Mouse (Mus musculus) midbrain, postnatal 0 days (tissue): ENCODE measurements at regions not wholly inside any gene's neighbourhood (a gene's known extent, or its start where the extent isn't known, plus 50 kb on each side); places are given as distances from the start of the nearest gene placed in this dataset.

Experiments used
- ATAC-seq: fragments of 200-750 bp; cut with Nextera tagmentation; 2 replicates; pipeline ENCODE4 v1.8.0; 2017; ENCODE audit warnings: moderate number of reproducible peaks, mild to moderate bottlenecking, moderate TSS enrichment, moderate library complexity; ENCODE audit not compliant: low FRiP score
- DNase-seq: peaks from one replicate; pipeline ENCODE4 v3.0.0-alpha.2; 2015; ENCODE audit warnings: low spot score
- H3K27ac ChIP-seq: fragments of 300-500 bp; sonication (generic); 2 replicates; pipeline ENCODE4 v1.5.1; 2014; ENCODE audit warnings: low read depth, mild to moderate bottlenecking, low read length, mixed read lengths
- H3K27me3 ChIP-seq: fragments of 300-500 bp; sonication (generic); 2 replicates; pipeline ENCODE4 v1.6.1; 2014; ENCODE audit warnings: low read length, control low read depth, mixed read lengths; ENCODE audit not compliant: insufficient read depth
- H3K36me3 ChIP-seq: fragments of 300-500 bp; sonication (generic); 2 replicates; pipeline ENCODE4 v1.6.1; 2014; ENCODE audit warnings: low read length, control low read depth, mixed read lengths; ENCODE audit not compliant: insufficient read depth
- H3K4me1 ChIP-seq: fragments of 300-500 bp; sonication (generic); 2 replicates; pipeline ENCODE4 v1.6.1; 2014; ENCODE audit warnings: mild to moderate bottlenecking, control low read depth, antibody characterized with exemption, low read length, mixed read lengths; ENCODE audit not compliant: insufficient read depth
- H3K4me2 ChIP-seq: fragments of 300-500 bp; sonication (generic); 2 replicates; pipeline ENCODE4 v1.6.1; 2014; ENCODE audit warnings: low read depth, mild to moderate bottlenecking, low read length, mixed read lengths; ENCODE audit not compliant: poor library complexity, severe bottlenecking
- H3K4me3 ChIP-seq: fragments of 300-500 bp; sonication (generic); 2 replicates; pipeline ENCODE4 v1.5.1; 2014; ENCODE audit warnings: low read depth, mild to moderate bottlenecking, low read length, moderate library complexity
- H3K9ac ChIP-seq: fragments of 300-500 bp; sonication (generic); replicated peaks from 2 replicates; pipeline ENCODE4 v1.6.1; 2014; ENCODE audit warnings: mild to moderate bottlenecking, low read length, moderate library complexity, mixed read lengths; ENCODE audit not compliant: poor library complexity, severe bottlenecking
- H3K9me3 ChIP-seq: fragments of 300-500 bp; sonication (generic); 2 replicates; pipeline ENCODE4 v1.6.1; 2016; ENCODE audit warnings: low read length, control low read depth
- CTCF ChIP-seq: IDR thresholded peaks from 2 replicates; pipeline ENCODE4 v1.5.1; 2016; ENCODE audit warnings: antibody characterized with exemption, mild to moderate bottlenecking
- WGBS: fragments of 180-500 bp; shearing (Covaris S2); extraction: QIAGEN DNeasy Blood & Tissue Kit; methylation state at CpG from one replicate; pipeline ENCODE4 v1.1.7; 2014; 5-methylcytosine and 5-hydroxymethylcytosine counted together

GRCm38 (mm10) chr9:117872387-117873081, 167.8 kb upstream of the Azi2 start:
- peak overlapping the region; percentile 83 for H3K9ac ChIP-seq
- H3K4me2 ChIP-seq: peak overlapping the region; percentile 87
- TF ChIP-seq CTCF: peak; percentile 24
- peaks cover 7% of the 10 kb centered on the region; the same call in 1 of the 2 replicates for H3K27me3 ChIP-seq
- WGBS: under 1% methylated on average over 63 of the region's 70 CpGs
- no peaks in the 10 kb centered on the region for H3K4me1 ChIP-seq
- no peaks in the 10 kb centered on the region for H3K9me3 ChIP-seq
- peak overlapping the region; percentile 60 for H3K27ac ChIP-seq
- ATAC-seq: peak; percentile 72
- peak overlapping the region; percentile 77 for H3K4me3 ChIP-seq
- peak; percentile 64 for DNase-seq
- H3K36me3 ChIP-seq: no peaks in the 10 kb centered on the region

DNA sequence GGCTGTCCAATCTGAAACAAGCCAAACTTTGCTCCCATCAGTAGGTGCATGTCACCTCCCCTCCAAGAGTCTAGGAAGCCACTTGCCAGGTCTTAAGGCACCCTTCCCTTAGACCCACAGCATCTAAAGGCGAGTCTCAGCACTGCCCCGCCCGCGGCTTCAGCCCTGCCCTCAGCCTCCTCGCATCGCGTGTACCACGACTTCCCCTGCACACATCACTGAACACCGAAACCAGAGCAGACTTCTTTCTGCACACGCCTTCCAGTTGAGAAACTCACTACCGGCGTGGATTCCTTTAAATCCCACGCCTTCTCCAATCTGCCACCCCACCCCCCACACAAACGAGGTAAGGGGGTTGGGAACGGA, 168.3 kb upstream of the Azi2 start:
- Histone ChIP-seq H3K4me2 (peak overlapping the region; percentile 87), H3K9ac (peak overlapping the region; percentile 83), H3K4me3 (peak overlapping the region; percentile 77), H3K27ac (peak overlapping the region; percentile 60), H3K36me3 (no peaks in the 10 kb centered on the region), H3K4me1 (no peaks in the 10 kb centered on the region), H3K27me3 (peaks cover 7% of the 10 kb centered on the region; the same call in 1 of the 2 replicates), H3K9me3 (no peaks in the 10 kb centered on the region)
- ATAC-seq (peak; percentile 32), DNase-seq (peak; percentile 43)
- 2% methylated on average over 15 of the region's 15 CpGs for whole genome bisulfite sequencing
- no peak for TF ChIP-seq CTCF

DNA sequence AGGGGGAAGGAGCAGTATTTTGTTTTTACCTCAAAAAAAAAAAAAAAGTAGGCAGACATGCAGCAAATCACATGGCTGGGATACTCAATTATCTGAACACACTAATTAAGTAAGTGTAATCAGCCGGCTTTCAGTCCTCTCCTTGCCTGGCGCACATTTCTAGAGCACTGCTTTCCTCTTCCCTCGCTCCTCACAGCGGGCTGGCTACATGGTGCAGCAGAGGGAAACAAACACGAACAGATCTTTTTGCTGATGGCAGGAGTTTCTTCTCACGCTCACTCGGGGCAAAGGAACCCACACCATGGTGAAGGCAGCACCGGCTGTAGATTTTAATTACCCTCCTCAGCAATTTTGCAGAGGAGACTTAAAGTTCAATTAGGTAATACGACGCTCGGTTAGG, 169.7 kb upstream of the Azi2 start:
- no peaks in the 10 kb centered on the region for H3K36me3 ChIP-seq
- no peak overlapping the region for H3K27ac ChIP-seq
- ATAC-seq: no peak
- WGBS: 25% methylated on average over 11 of the region's 11 CpGs
- H3K9me3 ChIP-seq: no peaks in the 10 kb centered on the region
- H3K4me2 ChIP-seq: peak overlapping the region; percentile 87
- H3K9ac ChIP-seq: no peak overlapping the region
- peak overlapping the region; percentile 77 for H3K4me3 ChIP-seq
- DNase-seq: peak; percentile 51
- TF ChIP-seq CTCF: no peak
- no peaks in the 10 kb centered on the region for H3K4me1 ChIP-seq
- H3K27me3 ChIP-seq: peaks cover 7% of the 10 kb centered on the region; the same call in 1 of the 2 replicates

DNA sequence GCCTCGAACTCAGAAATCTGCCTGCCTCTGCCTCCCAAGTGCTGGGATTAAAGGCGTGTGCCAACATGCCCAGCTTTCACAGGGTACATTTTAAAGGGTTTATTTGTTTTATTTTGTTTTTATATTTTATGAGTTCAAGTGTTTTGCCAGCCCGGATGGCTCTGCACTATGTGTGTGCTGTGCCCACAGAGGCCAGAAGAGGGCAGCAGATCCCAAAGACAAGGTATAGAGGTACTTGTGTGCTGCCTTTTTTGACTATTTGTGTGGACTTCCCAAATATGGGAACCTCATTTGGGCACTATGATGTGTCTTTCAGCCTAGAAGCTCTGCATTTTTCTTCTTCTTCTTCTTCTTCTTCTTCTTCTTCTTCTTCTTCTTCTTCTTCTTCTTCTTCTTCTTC, 176.4 kb upstream of the Azi2 start:
- peak; percentile 43; the same call in 1 of the 2 replicates for TF ChIP-seq CTCF
- Histone ChIP-seq H3K4me3 (no peak overlapping the region), H3K27ac (no peak overlapping the region), H3K36me3 (no peaks in the 10 kb centered on the region), H3K4me1 (no peaks in the 10 kb centered on the region), H3K27me3 (no peaks in the 10 kb centered on the region), H3K9me3 (no peaks in the 10 kb centered on the region), H3K4me2 (no peak overlapping the region), H3K9ac (no peak overlapping the region)
- WGBS: 97% methylated on average over 2 of the region's 3 CpGs
- DNase-seq (no peak), ATAC-seq (no peak)

DNA sequence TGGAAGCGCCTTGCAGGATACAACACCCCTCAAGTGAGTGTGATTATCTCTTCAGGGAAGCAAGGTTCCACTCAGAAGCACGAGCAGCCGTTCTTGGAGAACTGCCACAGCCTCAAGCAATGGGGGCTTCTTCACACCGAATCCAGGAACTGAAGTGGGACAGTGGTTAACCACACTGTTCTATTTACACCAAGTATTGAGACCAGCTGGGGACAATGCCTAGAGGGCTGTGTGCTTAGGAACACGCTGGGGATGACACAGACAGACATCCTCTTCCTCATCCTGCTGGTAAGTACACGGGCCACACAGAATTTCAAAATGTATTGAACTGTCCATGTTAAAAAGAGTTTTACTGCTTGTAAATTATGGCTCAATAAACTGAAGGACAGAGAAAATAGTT, 177.0 kb upstream of the Azi2 start:
- no peak overlapping the region for H3K4me3 ChIP-seq
- no peaks in the 10 kb centered on the region for H3K27me3 ChIP-seq
- H3K9me3 ChIP-seq: no peaks in the 10 kb centered on the region
- H3K4me2 ChIP-seq: no peak overlapping the region
- H3K27ac ChIP-seq: no peak overlapping the region
- H3K4me1 ChIP-seq: no peaks in the 10 kb centered on the region
- ATAC-seq: no peak
- no peak for TF ChIP-seq CTCF
- WGBS: 85% methylated on average over 6 of the region's 6 CpGs
- no peaks in the 10 kb centered on the region for H3K36me3 ChIP-seq
- H3K9ac ChIP-seq: no peak overlapping the region
- DNase-seq: no peak

- no peak for TF ChIP-seq CTCF
- no peak overlapping the region for H3K4me3 ChIP-seq
- no peaks in the 10 kb centered on the region for H3K27me3 ChIP-seq
- no peaks in the 10 kb centered on the region for H3K36me3 ChIP-seq
- no peak overlapping the region for H3K9ac ChIP-seq
- H3K27ac ChIP-seq: no peak overlapping the region
- H3K4me1 ChIP-seq: no peaks in the 10 kb centered on the region
- 81% methylated on average over 16 of the region's 16 CpGs for WGBS
- no peak for DNase-seq
- no peak overlapping the region for H3K4me2 ChIP-seq
- H3K9me3 ChIP-seq: no peaks in the 10 kb centered on the region
- ATAC-seq: no peak
Observed at GRCm38 (mm10) chr9:117859580-117860045, 180.7 kb upstream of the Azi2 start.
